Mouse (Mus musculus): ENCODE measurements around the gene Nrp2.

GRCm38 (mm10) chr1:62664960-62665645, 38.0 kb upstream of the Nrp2 start:
- TF ChIP-seq POLR2A (IDR thresholded peaks at IDR 0.05; ENCODE audit: insufficient read depth, low read length) (no peak), EP300 (IDR thresholded peaks at IDR 0.05; ENCODE audit: insufficient read depth, low read depth, low read length) (0 out of 2 replicates have a peak, but pooled peaks have one; percentile 13), CTCF (IDR thresholded peaks at IDR 0.05; ENCODE audit: low read depth, low read length) (no peak)
